Mouse (Mus musculus) embryonic facial prominence, embryonic 15.5 days (tissue): ENCODE data around the gene Gm49366. TPM values are rescaled to one million over a fixed set of nuclear protein-coding genes. Genes with fewer than 3 reads are reported as not detected.
A peak's percentile ranks its signal among the peaks of the same experiment; 100 is the strongest.
"Not testable (repeated sequence)": the region's sequence is repeated elsewhere in the genome, so short reads cannot be mapped to it uniquely, and the experiment has no call there.

ENCODE experiments used
- ATAC-seq: fragments of 200-750 bp; cut with Nextera tagmentation; 2 replicates; pipeline ENCODE4 v1.8.0; 2017; ENCODE audit warnings: low read depth, moderate TSS enrichment; ENCODE audit not compliant: insufficient number of reproducible peaks, low FRiP score, low TSS enrichment
- H3K27ac ChIP-seq: fragments of 300-500 bp; sonication (generic); replicated peaks from 2 replicates; pipeline ENCODE4 v1.5.1; 2015; ENCODE audit warnings: mild to moderate bottlenecking, inconsistent platforms
- H3K27me3 ChIP-seq: fragments of 300-500 bp; sonication (generic); 2 replicates; pipeline ENCODE4 v1.6.1; 2015; ENCODE audit warnings: inconsistent platforms
- H3K36me3 ChIP-seq: fragments of 300-500 bp; sonication (generic); 2 replicates; pipeline ENCODE4 v1.6.1; 2015; ENCODE audit warnings: mild to moderate bottlenecking, inconsistent platforms
- H3K4me1 ChIP-seq: fragments of 300-500 bp; sonication (generic); 2 replicates; pipeline ENCODE4 v1.6.1; 2015; ENCODE audit warnings: inconsistent platforms
- H3K4me2 ChIP-seq: fragments of 300-500 bp; sonication (generic); replicated peaks from 2 replicates; pipeline ENCODE4 v1.6.1; 2015; ENCODE audit warnings: mild to moderate bottlenecking, inconsistent platforms
- H3K4me3 ChIP-seq: fragments of 300-500 bp; sonication (generic); replicated peaks from 2 replicates; pipeline ENCODE4 v1.5.1; 2015; ENCODE audit warnings: mild to moderate bottlenecking, inconsistent platforms
- H3K9ac ChIP-seq: fragments of 300-500 bp; sonication (generic); 2 replicates; pipeline ENCODE4 v1.6.1; 2015; ENCODE audit warnings: inconsistent platforms
- H3K9me3 ChIP-seq: fragments of 300-500 bp; sonication (generic); replicated peaks from 2 replicates; pipeline ENCODE4 v1.6.1; 2016; ENCODE audit warnings: inconsistent platforms
- WGBS: fragments of 180-500 bp; shearing (Covaris S2); methylation state at CpG from one replicate; pipeline ENCODE4 v1.1.7; 2015; 5-methylcytosine and 5-hydroxymethylcytosine counted together
- polyA plus RNA-seq: library from polyadenylated mRNA; unstranded; fragments of >200 nt; fragmentation: Nextera tagmentation; extraction: Ambion mirVana; gene quantifications from 2 replicates; pipeline ENCODE4 v1.2.1, GENCODE M21; 2015

Gm49366 gene
- polyA plus RNA-seq = not detected in 2 replicates

GRCm38 (mm10) chr12:84038691-84039111, at the start of gene Gm49366:
Gene Gm49366, plus strand, starts transcription at chr12:84038935.
- Histone ChIP-seq H3K4me3 (peak within 1 kb of the TSS; percentile 48), H3K9ac (peak within 1 kb of the TSS; percentile 15; the same call in 1 of the 2 replicates), H3K4me2 (peak within 1 kb of the TSS; percentile 72)
- not testable (repeated sequence) for H3K27ac ChIP-seq, H3K4me1 ChIP-seq, H3K36me3 ChIP-seq, H3K9me3 ChIP-seq, H3K27me3 ChIP-seq
- ATAC-seq = peak; percentile 47; the same call in 1 of the 2 replicates
- WGBS = 2% methylated on average over 39 of the region's 39 CpGs

- Histone ChIP-seq H3K27ac (no peak overlapping the region), H3K4me3 (no peak overlapping the region), H3K4me1 (peaks cover 5% of the 10 kb centered on the region; the same call in 1 of the 2 replicates), H3K9ac (no peak overlapping the region), H3K4me2 (no peak overlapping the region), H3K36me3 (0 out of 2 replicates have a peak, but pooled peaks cover 4% of the 10 kb centered on the region), H3K27me3 (no peaks in the 10 kb centered on the region), H3K9me3 (no peaks in the 10 kb centered on the region)
- WGBS = 97% methylated on average over 4 of the region's 4 CpGs
- no peak for ATAC-seq
Observed at GRCm38 (mm10) chr12:83989378-83989777, 49.4 kb upstream of the Gm49366 start.

GRCm38 (mm10) chr12:83997221-83997620, 41.5 kb upstream of the Gm49366 start:
- Histone ChIP-seq H3K4me1 (peaks cover 3% of the 10 kb centered on the region; the same call in 1 of the 2 replicates), H3K4me3 (no peak overlapping the region), H3K4me2 (no peak overlapping the region), H3K9me3 (no peaks in the 10 kb centered on the region; the same call in 1 of the 2 replicates), H3K27ac (no peak overlapping the region), H3K27me3 (no peaks in the 10 kb centered on the region), H3K9ac (no peak overlapping the region), H3K36me3 (0 out of 2 replicates have a peak, but pooled peaks cover 4% of the 10 kb centered on the region)
- 57% methylated on average over 2 of the region's 2 CpGs for WGBS
- no peak for ATAC-seq

- WGBS = 53% methylated on average over 11 of the region's 11 CpGs
- H3K9ac ChIP-seq = no peak overlapping the region
- no peak overlapping the region for H3K4me2 ChIP-seq
- peaks cover 3% of the 10 kb centered on the region; the same call in 1 of the 2 replicates for H3K4me1 ChIP-seq
- no peaks in the 10 kb centered on the region for H3K27me3 ChIP-seq
- no peaks in the 10 kb centered on the region; the same call in 1 of the 2 replicates for H3K9me3 ChIP-seq
- peak overlapping the region; percentile 66 for H3K27ac ChIP-seq
- H3K4me3 ChIP-seq = no peak overlapping the region
- ATAC-seq = no peak
- H3K36me3 ChIP-seq = 0 out of 2 replicates have a peak, but pooled peaks cover under 1% of the 10 kb centered on the region
Observed at GRCm38 (mm10) chr12:83998341-83999107, 40.2 kb upstream of the Gm49366 start.

- H3K4me1 ChIP-seq, H3K9ac ChIP-seq, ATAC-seq, H3K4me3 ChIP-seq, H3K27me3 ChIP-seq, H3K9me3 ChIP-seq, H3K4me2 ChIP-seq, H3K36me3 ChIP-seq, H3K27ac ChIP-seq: not testable (repeated sequence)
- 56% methylated on average over 8 of the region's 8 CpGs for WGBS
Observed at GRCm38 (mm10) chr12:83999237-83999636, 39.5 kb upstream of the Gm49366 start.

- H3K4me3 ChIP-seq = no peak overlapping the region
- H3K36me3 ChIP-seq = no peaks in the 10 kb centered on the region
- H3K27ac ChIP-seq = no peak overlapping the region
- 82% methylated on average over 3 of the region's 3 CpGs for WGBS
- peaks cover 3% of the 10 kb centered on the region; the same call in 1 of the 2 replicates for H3K4me1 ChIP-seq
- no peaks in the 10 kb centered on the region for H3K27me3 ChIP-seq
- no peak for ATAC-seq
- H3K9ac ChIP-seq = no peak overlapping the region
- no peaks in the 10 kb centered on the region; the same call in 1 of the 2 replicates for H3K9me3 ChIP-seq
- H3K4me2 ChIP-seq = no peak overlapping the region
Observed at GRCm38 (mm10) chr12:84000418-84000817, 38.3 kb upstream of the Gm49366 start.

GRCm38 (mm10) chr12:84003866-84004265, 34.9 kb upstream of the Gm49366 start:
- H3K36me3 ChIP-seq = no peaks in the 10 kb centered on the region
- H3K4me2 ChIP-seq = no peak overlapping the region
- H3K9me3 ChIP-seq = no peaks in the 10 kb centered on the region; the same call in 1 of the 2 replicates
- WGBS = 78% methylated on average over 1 of the region's 1 CpGs
- H3K27ac ChIP-seq = no peak overlapping the region
- H3K27me3 ChIP-seq = no peaks in the 10 kb centered on the region
- ATAC-seq = no peak
- H3K9ac ChIP-seq = no peak overlapping the region
- peaks cover 7% of the 10 kb centered on the region for H3K4me1 ChIP-seq
- H3K4me3 ChIP-seq = no peak overlapping the region

GRCm38 (mm10) chr12:84008251-84008650, 30.5 kb upstream of the Gm49366 start:
- no peak overlapping the region for H3K4me3 ChIP-seq
- WGBS = 85% methylated on average over 12 of the region's 12 CpGs
- no peak overlapping the region for H3K27ac ChIP-seq
- H3K9ac ChIP-seq = no peak overlapping the region
- no peak for ATAC-seq
- H3K27me3 ChIP-seq = no peaks in the 10 kb centered on the region
- no peak overlapping the region for H3K4me2 ChIP-seq
- no peaks in the 10 kb centered on the region for H3K9me3 ChIP-seq
- no peaks in the 10 kb centered on the region for H3K36me3 ChIP-seq
- peaks cover 18% of the 10 kb centered on the region for H3K4me1 ChIP-seq

- peak overlapping the region; percentile 83 for H3K27ac ChIP-seq
- 63% methylated on average over 8 of the region's 8 CpGs for WGBS
- H3K4me2 ChIP-seq = peak overlapping the region; percentile 61
- no peaks in the 10 kb centered on the region for H3K27me3 ChIP-seq
- H3K4me3 ChIP-seq = peak overlapping the region; percentile 52
- H3K9me3 ChIP-seq = no peaks in the 10 kb centered on the region
- H3K36me3 ChIP-seq = no peaks in the 10 kb centered on the region
- peaks cover 18% of the 10 kb centered on the region for H3K4me1 ChIP-seq
- no peak for ATAC-seq
- H3K9ac ChIP-seq = no peak overlapping the region
Observed at GRCm38 (mm10) chr12:84008729-84009128, 30.0 kb upstream of the Gm49366 start.

- Histone ChIP-seq H3K27ac (peak within 1 kb of the TSS; percentile 83), H3K4me1 (peaks cover 18% of the 10 kb centered on the region), H3K4me2 (peak within 1 kb of the TSS; percentile 61), H3K9ac (peak within 1 kb of the TSS; percentile 35; the same call in 1 of the 2 replicates), H3K4me3 (peak within 1 kb of the TSS; percentile 52)
- H3K27me3 ChIP-seq, H3K9me3 ChIP-seq, H3K36me3 ChIP-seq: not testable (repeated sequence)
- WGBS = under 1% methylated on average over 58 of the region's 70 CpGs
- peak; percentile 92 for ATAC-seq
Observed at GRCm38 (mm10) chr12:84009171-84009965, 29.4 kb upstream of the Gm49366 start, which contains the start of gene Acot1. Gene Acot1, plus strand, starts transcription at chr12:84009490.

- no peak overlapping the region for H3K9ac ChIP-seq
- no peaks in the 10 kb centered on the region for H3K9me3 ChIP-seq
- peak overlapping the region; percentile 61 for H3K4me2 ChIP-seq
- 71% methylated on average over 3 of the region's 3 CpGs for WGBS
- no peak for ATAC-seq
- H3K36me3 ChIP-seq = no peaks in the 10 kb centered on the region
- peaks cover 18% of the 10 kb centered on the region for H3K4me1 ChIP-seq
- peak overlapping the region; percentile 52 for H3K4me3 ChIP-seq
- no peak overlapping the region for H3K27ac ChIP-seq
- H3K27me3 ChIP-seq = no peaks in the 10 kb centered on the region
Observed at GRCm38 (mm10) chr12:84010201-84010600, 28.5 kb upstream of the Gm49366 start.
